Mouse (Mus musculus) heart, adult 2 months (tissue): ENCODE data around the gene Mreg. TPM values are rescaled to one million over a fixed set of nuclear protein-coding genes. Genes with fewer than 3 reads are reported as not detected.
A peak's percentile ranks its signal among the peaks of the same experiment; 100 is the strongest.

Experiments used
- DNase-seq, 2 experiments: peaks; one replicate each; pipeline ENCODE4 v3.0.0; 2021
- H3K27ac ChIP-seq: fragments of 200-600 bp; 2 replicates; pipeline ENCODE4 v1.8.1; 2022
- H3K27me3 ChIP-seq: fragments of 200-500 bp; 2 replicates; pipeline ENCODE4 v1.6.1; 2012; ENCODE audit warnings: mild to moderate bottlenecking, low read length, inconsistent platforms, mixed read lengths; ENCODE audit not compliant: control insufficient read depth, insufficient read depth
- H3K36me3 ChIP-seq: fragments of 200-500 bp; 2 replicates; pipeline ENCODE4 v1.6.1; 2012; ENCODE audit warnings: low read length, inconsistent platforms; ENCODE audit not compliant: control insufficient read depth, insufficient read depth
- H3K4me1 ChIP-seq: fragments of 200-500 bp; 2 replicates; pipeline ENCODE4 v1.6.1; 2011; ENCODE audit warnings: low read length; ENCODE audit not compliant: control insufficient read depth, insufficient read depth
- H3K4me3 ChIP-seq: fragments of 200-600 bp; 2 replicates; pipeline ENCODE4 v1.8.1; 2022
- H3K79me2 ChIP-seq: fragments of 200-500 bp; replicated peaks from 2 replicates; pipeline ENCODE4 v1.6.1; 2012; ENCODE audit warnings: mild to moderate bottlenecking, inconsistent platforms, low read length, moderate library complexity, mixed read lengths; ENCODE audit not compliant: control insufficient read depth, insufficient read depth
- H3K9ac ChIP-seq: fragments of 200-500 bp; 2 replicates; pipeline ENCODE4 v1.6.1; 2012; ENCODE audit warnings: low read depth, mild to moderate bottlenecking, control low read depth, inconsistent platforms, low read length, mixed read lengths
- CTCF ChIP-seq: fragments of 200-600 bp; IDR thresholded peaks from 2 replicates; pipeline ENCODE4 v1.8.1; 2022; ENCODE audit warnings: antibody characterized with exemption, mild to moderate bottlenecking, moderate library complexity
- EP300 ChIP-seq: fragments of 200-500 bp; IDR thresholded peaks from 2 replicates; pipeline ENCODE4 v1.6.1; 2011; ENCODE audit warnings: low read depth, low read length, control low read depth; ENCODE audit not compliant: insufficient read depth
- POLR2A ChIP-seq: fragments of 200-500 bp; IDR thresholded peaks from 2 replicates; pipeline ENCODE4 v1.6.1; 2011; ENCODE audit warnings: mild to moderate bottlenecking, low read depth, low read length, control low read depth; ENCODE audit not compliant: insufficient read depth
- WGBS: fragments of 180-500 bp; shearing (Covaris S2); methylation state at CpG from one replicate; pipeline ENCODE4 v1.1.7; 2018; 5-methylcytosine and 5-hydroxymethylcytosine counted together
- intact Hi-C: fragments of 180-260 bp; cut with DNase I; formaldehyde crosslinking; loops from one replicate; pipeline ENCODE4 v1.15.1; 2025
- polyA plus RNA-seq: library from polyadenylated mRNA; depleted of rRNA; stranded (reverse); fragments of >200 nt; gene quantifications from 2 replicates; pipeline ENCODE4 v1.2.3, GENCODE M21; 2012
- total RNA-seq, 2 experiments: library from RNA; stranded (reverse); gene quantifications; 2 replicates each; pipeline ENCODE4 v1.2.3; 2021

Mreg gene
- total and polyA plus RNA-seq, 3 experiments, result 14.9 to 34.8 (median 31.1) TPM

DNA sequence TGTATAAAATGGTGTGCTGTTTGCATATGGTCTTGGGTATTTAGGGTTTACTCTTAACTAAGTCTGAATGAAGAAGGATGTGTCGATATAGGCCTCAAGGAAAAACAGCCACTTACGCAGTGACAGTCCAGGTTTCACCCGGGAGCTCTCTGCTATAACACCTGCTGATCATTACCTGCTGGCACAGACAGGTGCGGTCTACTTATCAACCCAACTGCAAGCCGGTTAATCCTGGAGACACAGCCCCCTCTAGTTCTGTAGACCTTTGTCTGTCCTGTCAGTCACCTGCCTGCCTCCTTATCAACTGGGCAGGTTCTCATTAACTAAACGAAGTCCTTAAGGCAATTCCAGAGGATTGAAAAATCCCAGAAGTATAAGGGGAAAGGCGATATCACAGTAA lies 37.9 kb downstream of the Mreg start:
- H3K27ac ChIP-seq, result no peak overlapping the region
- H3K4me1 ChIP-seq, result peaks cover 2% of the 10 kb centered on the region; the same call in 1 of the 2 replicates
- no peaks in the 10 kb centered on the region for H3K36me3 ChIP-seq
- no peak overlapping the region for H3K9ac ChIP-seq
- no peaks in the 10 kb centered on the region for H3K79me2 ChIP-seq
- DNase-seq, result no peak
- H3K27me3 ChIP-seq, result no peaks in the 10 kb centered on the region
- no peak for TF ChIP-seq POLR2A
- no peak for TF ChIP-seq EP300
- TF ChIP-seq CTCF, result no peak
- H3K4me3 ChIP-seq, result no peak overlapping the region
- WGBS, result 84% methylated on average over 7 of the region's 7 CpGs
- intact Hi-C loops, result no loop called here

DNA sequence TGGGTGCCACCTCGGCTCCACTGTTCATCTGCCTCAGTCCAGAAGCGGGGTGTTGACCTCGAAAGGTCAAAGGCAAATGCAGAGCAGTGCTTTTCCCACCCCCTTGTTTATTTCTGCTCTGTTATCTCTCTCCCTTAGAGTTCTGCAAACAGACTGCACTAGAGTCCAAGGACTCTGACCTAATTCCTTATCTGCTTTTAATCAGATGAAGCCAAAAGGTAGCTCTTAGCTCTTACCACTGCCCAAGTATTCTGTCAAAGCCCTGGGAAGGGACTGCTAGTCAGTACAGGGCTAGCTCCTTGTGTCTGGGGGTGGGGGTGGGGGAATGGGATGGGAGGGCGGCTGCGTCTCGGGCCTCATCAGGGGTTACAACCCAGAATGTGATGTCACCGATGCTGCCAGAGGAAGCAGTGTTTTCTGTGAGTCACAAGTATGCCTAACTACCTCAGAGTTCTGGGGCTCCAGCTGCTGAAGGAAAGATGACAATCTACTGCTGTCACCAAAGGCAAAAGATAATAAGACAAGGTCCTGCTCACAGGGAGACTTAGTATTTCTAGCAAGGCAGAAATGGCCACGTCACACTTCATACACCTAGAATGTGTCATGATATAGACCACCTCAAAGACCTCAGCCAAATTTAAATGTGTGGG lies 38.6 kb downstream of the Mreg start:
- Histone ChIP-seq H3K9ac (no peak overlapping the region), H3K27me3 (no peaks in the 10 kb centered on the region), H3K4me1 (peaks cover 2% of the 10 kb centered on the region; the same call in 1 of the 2 replicates), H3K79me2 (no peaks in the 10 kb centered on the region), H3K27ac (no peak overlapping the region), H3K36me3 (no peaks in the 10 kb centered on the region), H3K4me3 (no peak overlapping the region)
- intact Hi-C loops, result no loop called here
- TF ChIP-seq POLR2A (no peak), CTCF (no peak), EP300 (no peak)
- no peak for DNase-seq
- WGBS, result 53% methylated on average over 8 of the region's 8 CpGs

DNA sequence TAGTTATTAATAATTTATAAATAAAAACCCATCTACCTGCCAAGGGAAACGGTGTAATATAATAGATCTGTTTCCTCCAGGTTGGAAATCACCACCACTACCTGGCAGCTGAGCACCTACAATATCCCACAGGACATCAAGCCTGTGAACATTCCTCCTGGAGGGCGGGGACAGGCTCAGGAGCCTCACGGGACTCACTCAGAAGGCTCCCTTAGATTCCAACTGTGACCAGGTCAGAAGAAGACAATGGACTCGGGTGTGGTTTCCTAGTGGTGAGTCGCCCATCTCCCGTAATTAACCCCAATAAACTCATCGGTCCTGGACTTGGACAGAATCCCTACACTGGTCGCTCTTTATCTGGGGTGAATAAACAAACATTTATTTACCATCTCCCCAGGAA lies 39.3 kb downstream of the Mreg start:
- peak in 1 of 2 experiments; percentile 8 for DNase-seq
- Histone ChIP-seq H3K79me2 (no peaks in the 10 kb centered on the region), H3K4me3 (no peak overlapping the region), H3K9ac (no peak overlapping the region), H3K4me1 (peaks cover 2% of the 10 kb centered on the region; the same call in 1 of the 2 replicates), H3K27me3 (no peaks in the 10 kb centered on the region), H3K36me3 (no peaks in the 10 kb centered on the region), H3K27ac (no peak overlapping the region)
- 54% methylated on average over 8 of the region's 8 CpGs for WGBS
- intact Hi-C loops, result no loop called here
- no peak for TF ChIP-seq CTCF
- no peak for TF ChIP-seq EP300
- no peak for TF ChIP-seq POLR2A

DNA sequence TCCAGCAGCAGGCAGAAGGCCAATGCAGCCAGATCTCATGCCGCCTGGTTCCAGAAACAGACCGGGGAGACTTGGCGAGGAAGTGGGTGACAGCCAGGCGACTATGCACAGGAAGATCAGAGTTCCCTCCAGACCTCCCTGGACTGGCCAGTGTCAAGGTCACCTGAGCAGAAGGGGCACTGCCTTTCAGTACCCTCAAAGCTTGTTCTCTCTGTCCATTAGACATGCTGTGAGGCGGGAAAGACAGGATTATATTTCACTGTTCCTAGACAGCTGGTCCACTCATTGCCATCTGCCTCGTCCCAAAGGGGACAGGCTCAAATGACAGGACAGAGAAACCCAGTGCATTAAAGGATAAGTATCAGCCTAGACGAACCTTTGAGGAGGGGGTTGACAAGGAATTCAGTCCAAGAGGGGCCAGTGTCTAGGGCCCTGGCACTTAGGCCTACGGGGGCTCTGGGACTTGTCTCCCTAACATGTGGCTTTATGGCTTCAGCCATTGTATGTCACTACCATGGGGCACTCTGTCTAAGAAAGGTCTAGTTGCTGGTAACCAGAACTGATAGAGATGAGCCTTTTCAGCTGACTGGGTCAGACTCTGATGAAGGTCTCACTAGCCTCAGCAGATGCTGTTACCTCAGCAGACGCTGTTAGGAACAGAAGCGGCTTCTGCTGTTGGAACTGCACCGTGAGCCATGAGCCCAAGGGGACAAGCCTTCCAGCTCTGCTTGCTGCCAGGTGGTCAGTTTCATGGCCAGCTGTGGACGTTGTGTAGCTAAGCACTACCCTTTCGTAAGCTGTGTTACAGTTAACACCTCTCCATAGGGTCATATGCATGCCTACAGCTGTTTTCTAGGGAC lies 40.9 kb downstream of the Mreg start:
- Histone ChIP-seq H3K27ac (no peak overlapping the region), H3K79me2 (no peaks in the 10 kb centered on the region; the same call in 1 of the 2 replicates), H3K4me1 (peaks cover 2% of the 10 kb centered on the region; the same call in 1 of the 2 replicates), H3K27me3 (no peaks in the 10 kb centered on the region), H3K9ac (no peak overlapping the region), H3K36me3 (no peaks in the 10 kb centered on the region), H3K4me3 (no peak overlapping the region)
- 62% methylated on average over 13 of the region's 13 CpGs for WGBS
- DNase-seq, result no peak
- intact Hi-C loops, result no loop called here
- TF ChIP-seq CTCF (no peak), POLR2A (no peak), EP300 (no peak)

GRCm38 (mm10) chr1:72167024-72167423 lies 45.1 kb downstream of the Mreg start:
- no peak overlapping the region for H3K9ac ChIP-seq
- 94% methylated on average over 10 of the region's 10 CpGs for WGBS
- no peak for DNase-seq
- no peaks in the 10 kb centered on the region for H3K36me3 ChIP-seq
- H3K27ac ChIP-seq, result no peak overlapping the region
- H3K27me3 ChIP-seq, result no peaks in the 10 kb centered on the region
- no peaks in the 10 kb centered on the region; the same call in 1 of the 2 replicates for H3K79me2 ChIP-seq
- TF ChIP-seq POLR2A, result no peak
- TF ChIP-seq CTCF, result no peak
- TF ChIP-seq EP300, result no peak
- intact Hi-C loops, result no loop called here
- peaks cover 2% of the 10 kb centered on the region; the same call in 1 of the 2 replicates for H3K4me1 ChIP-seq
- no peak overlapping the region for H3K4me3 ChIP-seq

GRCm38 (mm10) chr1:72166468-72166814 lies 45.7 kb downstream of the Mreg start:
- no peak for DNase-seq
- no peak overlapping the region for H3K9ac ChIP-seq
- no peaks in the 10 kb centered on the region for H3K27me3 ChIP-seq
- H3K79me2 ChIP-seq, result no peaks in the 10 kb centered on the region; the same call in 1 of the 2 replicates
- no peak overlapping the region for H3K4me3 ChIP-seq
- no peaks in the 10 kb centered on the region for H3K36me3 ChIP-seq
- TF ChIP-seq CTCF, result no peak
- H3K27ac ChIP-seq, result no peak overlapping the region
- H3K4me1 ChIP-seq, result peaks cover 2% of the 10 kb centered on the region; the same call in 1 of the 2 replicates
- intact Hi-C loops, result no loop called here
- 91% methylated on average over 5 of the region's 5 CpGs for WGBS
